Mouse (Mus musculus) C2C12 (cell line): Measurements from ENCODE around the gene Foxn3.

Experiments
- CTCF ChIP-seq: IDR thresholded peaks from one replicate; pipeline ENCODE4 v1.5.1; 2011; ENCODE audit not compliant: control insufficient read depth, insufficient read depth, insufficient read length
- FOSL1 ChIP-seq: IDR thresholded peaks from one replicate; pipeline ENCODE4 v1.8.0; 2011; ENCODE audit warnings: mild to moderate bottlenecking, low read length; ENCODE audit not compliant: poor library complexity, insufficient read depth, severe bottlenecking

DNA sequence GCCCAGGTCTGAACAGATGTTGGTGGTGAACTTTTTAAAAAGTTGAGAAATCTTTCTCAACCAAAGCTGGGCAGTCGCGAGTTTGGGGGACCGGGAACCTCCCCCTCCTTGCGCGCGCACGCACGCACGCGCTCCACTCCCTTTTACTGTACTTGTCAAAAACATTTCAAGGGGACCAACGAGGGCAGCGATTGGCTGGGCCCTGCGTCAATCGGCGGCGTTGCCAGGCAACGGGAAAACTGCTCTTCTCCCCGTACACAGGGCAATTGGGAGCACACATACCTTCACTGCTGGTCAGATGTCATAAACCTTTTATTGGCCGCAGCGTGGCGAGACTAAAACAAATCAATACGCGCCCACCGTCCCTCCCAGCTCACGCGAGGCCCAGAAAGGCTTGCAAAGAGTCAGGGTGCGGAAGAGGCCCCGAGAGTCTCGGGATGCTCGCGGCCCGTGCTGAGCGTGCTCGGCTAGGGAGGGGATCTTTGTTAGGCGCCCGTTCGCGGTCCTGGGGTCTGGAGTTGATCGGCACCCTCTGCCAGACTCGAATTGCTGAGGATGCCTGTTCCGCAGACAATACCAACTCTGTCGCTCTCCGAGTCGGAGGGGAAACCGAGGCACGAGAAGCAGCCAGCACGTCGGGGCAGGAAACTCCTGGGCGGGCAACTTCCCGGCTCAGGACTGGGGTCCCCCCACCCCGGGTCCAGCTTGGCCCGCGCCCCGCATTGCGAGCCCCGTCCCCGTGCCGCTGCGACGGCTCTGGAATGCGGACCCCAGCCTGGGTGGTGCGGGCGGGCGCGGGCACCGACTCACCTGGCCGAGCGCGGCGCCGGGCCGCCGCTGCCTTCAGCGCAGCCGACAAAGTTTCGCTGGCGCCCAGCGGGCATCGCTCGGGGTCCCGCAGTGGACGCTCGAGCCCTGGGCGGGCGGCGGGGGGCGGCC, 171.2 kb downstream of the Foxn3 start:
- TF ChIP-seq CTCF: no peak
- TF ChIP-seq FOSL1: no peak
